Mouse (Mus musculus): Measurements from ENCODE around the gene Zfp800. TPM values are rescaled to one million over a fixed set of nuclear protein-coding genes. Genes with fewer than 3 reads are reported as not detected.
A peak's percentile ranks its signal among the peaks of the same experiment; 100 is the strongest.

Gene Zfp800
- polyA plus RNA-seq, 1 experiment from 2014 or later, result 12.7 TPM

- WGBS, result under 1% methylated on average over 39 of the region's 42 CpGs
Measured at GRCm38 (mm10) chr6:28423313-28423712, 25.5 kb upstream of the Zfp800 start, which contains the start of gene Arf5. TSS of gene Arf5 (plus strand) at chr6:28423560.

GRCm38 (mm10) chr6:28422651-28423290 is 25.0 kb upstream of the Zfp800 start:
- Histone ChIP-seq H3K27me3 (ENCODE audit: control insufficient read depth, insufficient read depth, low read length) (no peaks in the 10 kb centered on the region), H3K4me1 (ENCODE audit: control insufficient read depth, insufficient read depth, low read length) (peaks cover 47% of the 10 kb centered on the region), H3K4me2 (ENCODE audit: low read depth, low read length) (peak overlapping the region; percentile 48), H3K36me3 (ENCODE audit: control insufficient read depth, insufficient read depth) (peaks cover 18% of the 10 kb centered on the region), H3K9ac (ENCODE audit: low read length) (peak overlapping the region; percentile 14; the same call in 1 of the 2 replicates), H3K4me3 (ENCODE audit: low read length) (peak overlapping the region; percentile 99), H3K9me3 (replicated peaks; ENCODE audit: control insufficient read depth, low read length) (no peaks in the 10 kb centered on the region), H3K27ac (ENCODE audit: low read length) (peak overlapping the region; percentile 76)
- ATAC-seq (replicated peaks; ENCODE audit: extremely low read depth, insufficient read depth, low FRiP score), result no peak
- 70% methylated on average over 15 of the region's 15 CpGs for WGBS

More at GRCm38 (mm10) chr6:28423313-28423712, 25.5 kb upstream of the Zfp800 start, which contains the start of gene Arf5:
- Histone ChIP-seq H3K9ac (ENCODE audit: low read length) (peak within 1 kb of the TSS; percentile 98), H3K27me3 (ENCODE audit: control insufficient read depth, insufficient read depth, low read length) (no peaks in the 10 kb centered on the region), H3K36me3 (ENCODE audit: control insufficient read depth, insufficient read depth) (peaks cover 13% of the 10 kb centered on the region), H3K4me3 (ENCODE audit: low read length) (peak within 1 kb of the TSS; percentile 99), H3K4me1 (ENCODE audit: control insufficient read depth, insufficient read depth, low read length) (peaks cover 44% of the 10 kb centered on the region), H3K9me3 (replicated peaks; ENCODE audit: control insufficient read depth, low read length) (no peaks in the 10 kb centered on the region), H3K4me2 (ENCODE audit: low read depth, low read length) (peak within 1 kb of the TSS; percentile 69), H3K27ac (ENCODE audit: low read length) (peak within 1 kb of the TSS; percentile 87)
- peak; percentile 79 for ATAC-seq (replicated peaks; ENCODE audit: extremely low read depth, insufficient read depth, low FRiP score)

DNA sequence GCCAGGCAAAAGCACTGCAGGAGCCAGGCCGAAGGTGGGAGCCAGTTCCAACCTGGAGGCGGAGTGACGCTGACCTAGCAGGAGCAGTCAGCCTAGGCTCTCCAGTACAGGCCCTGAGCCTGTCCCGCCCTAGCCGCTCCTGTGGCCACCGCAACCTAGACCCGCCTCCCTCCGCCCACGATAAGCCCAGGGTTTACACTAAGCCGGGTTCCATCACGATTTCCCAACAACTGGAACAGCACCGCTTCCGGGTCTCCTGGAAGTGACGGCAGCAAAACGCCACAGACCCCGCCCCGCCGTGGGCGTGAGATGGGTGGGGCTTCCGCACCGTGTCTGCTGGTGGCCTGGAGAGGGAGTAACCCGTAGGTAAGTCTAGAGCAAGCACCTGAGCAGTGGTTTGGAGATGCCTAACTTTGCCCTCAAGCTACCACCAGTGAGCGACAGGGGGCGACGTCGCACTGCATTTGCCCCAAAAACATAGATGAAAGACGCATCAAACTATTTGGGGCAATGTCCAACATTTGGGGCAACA is 23.7 kb upstream of the Zfp800 start:
- peak; percentile 75 for ATAC-seq (replicated peaks; ENCODE audit: extremely low read depth, insufficient read depth, low FRiP score)
- no peaks in the 10 kb centered on the region for H3K9me3 ChIP-seq (replicated peaks; ENCODE audit: control insufficient read depth, low read length)
- H3K27ac ChIP-seq (ENCODE audit: low read length), result peak overlapping the region; percentile 49
- WGBS, result under 1% methylated on average over 27 of the region's 27 CpGs
- H3K4me3 ChIP-seq (ENCODE audit: low read length), result peak overlapping the region; percentile 66
- H3K4me2 ChIP-seq (ENCODE audit: low read depth, low read length), result peak overlapping the region; percentile 98
- H3K27me3 ChIP-seq (ENCODE audit: control insufficient read depth, insufficient read depth, low read length), result no peaks in the 10 kb centered on the region
- peak overlapping the region; percentile 79 for H3K9ac ChIP-seq (ENCODE audit: low read length)
- peaks cover 20% of the 10 kb centered on the region for H3K36me3 ChIP-seq (ENCODE audit: control insufficient read depth, insufficient read depth)
- H3K4me1 ChIP-seq (ENCODE audit: control insufficient read depth, insufficient read depth, low read length), result peaks cover 50% of the 10 kb centered on the region

DNA sequence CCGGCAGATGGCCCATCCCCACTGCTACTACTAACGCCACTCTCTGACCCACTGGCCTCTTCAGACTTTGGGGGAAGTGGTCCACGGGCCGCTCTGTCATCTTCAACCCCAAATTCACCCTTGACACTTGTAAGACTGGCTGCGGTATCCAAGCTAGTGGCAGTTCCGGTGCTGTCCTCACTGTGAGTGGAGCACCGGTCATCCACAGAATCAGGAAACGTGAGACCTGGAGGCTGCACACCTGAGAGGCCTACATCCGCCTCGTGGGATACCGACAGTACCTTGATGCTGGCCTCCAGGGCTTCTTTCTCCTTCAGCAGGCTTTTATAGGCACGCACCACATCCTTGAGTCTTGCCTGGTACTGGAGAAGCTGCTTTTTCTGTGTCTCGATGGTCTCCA is 23.1 kb upstream of the Zfp800 start:
- Histone ChIP-seq H3K27me3 (ENCODE audit: control insufficient read depth, insufficient read depth, low read length) (no peaks in the 10 kb centered on the region), H3K9ac (ENCODE audit: low read length) (peak overlapping the region; percentile 79), H3K4me2 (ENCODE audit: low read depth, low read length) (peak overlapping the region; percentile 98), H3K4me3 (ENCODE audit: low read length) (peak overlapping the region; percentile 66), H3K36me3 (ENCODE audit: control insufficient read depth, insufficient read depth) (peaks cover 18% of the 10 kb centered on the region), H3K27ac (ENCODE audit: low read length) (no peak overlapping the region), H3K9me3 (replicated peaks; ENCODE audit: control insufficient read depth, low read length) (no peaks in the 10 kb centered on the region), H3K4me1 (ENCODE audit: control insufficient read depth, insufficient read depth, low read length) (peaks cover 50% of the 10 kb centered on the region)
- 20% methylated on average over 13 of the region's 13 CpGs for WGBS
- ATAC-seq (replicated peaks; ENCODE audit: extremely low read depth, insufficient read depth, low FRiP score), result no peak

DNA sequence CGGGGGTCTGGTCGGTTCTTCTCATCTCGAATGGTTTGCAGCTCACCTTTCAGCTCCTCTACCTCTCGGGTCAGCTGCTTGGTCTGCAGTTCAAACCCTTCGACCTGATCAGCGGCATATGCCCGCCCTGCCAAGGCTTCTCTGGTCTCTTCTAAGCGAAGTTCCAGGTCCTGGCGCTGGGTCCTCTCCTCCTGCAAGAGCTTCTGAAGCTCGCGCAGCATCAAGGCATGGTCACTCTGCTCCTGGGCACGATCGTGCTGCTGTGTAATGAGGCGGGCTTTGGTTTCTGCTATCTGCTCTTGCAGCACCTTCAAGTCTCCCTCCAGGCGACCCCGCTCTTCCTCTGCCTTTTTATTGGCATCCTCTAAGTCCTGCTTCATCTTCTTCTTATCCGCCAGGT is 22.6 kb upstream of the Zfp800 start:
- 73% methylated on average over 17 of the region's 17 CpGs for WGBS
- H3K27ac ChIP-seq (ENCODE audit: low read length), result no peak overlapping the region
- H3K4me3 ChIP-seq (ENCODE audit: low read length), result peak overlapping the region; percentile 66
- peak overlapping the region; percentile 79 for H3K9ac ChIP-seq (ENCODE audit: low read length)
- ATAC-seq (replicated peaks; ENCODE audit: extremely low read depth, insufficient read depth, low FRiP score), result no peak
- peak overlapping the region; percentile 98 for H3K4me2 ChIP-seq (ENCODE audit: low read depth, low read length)
- H3K9me3 ChIP-seq (replicated peaks; ENCODE audit: control insufficient read depth, low read length), result no peaks in the 10 kb centered on the region
- H3K4me1 ChIP-seq (ENCODE audit: control insufficient read depth, insufficient read depth, low read length), result peaks cover 50% of the 10 kb centered on the region
- H3K27me3 ChIP-seq (ENCODE audit: control insufficient read depth, insufficient read depth, low read length), result no peaks in the 10 kb centered on the region
- H3K36me3 ChIP-seq (ENCODE audit: control insufficient read depth, insufficient read depth), result peaks cover 19% of the 10 kb centered on the region

DNA sequence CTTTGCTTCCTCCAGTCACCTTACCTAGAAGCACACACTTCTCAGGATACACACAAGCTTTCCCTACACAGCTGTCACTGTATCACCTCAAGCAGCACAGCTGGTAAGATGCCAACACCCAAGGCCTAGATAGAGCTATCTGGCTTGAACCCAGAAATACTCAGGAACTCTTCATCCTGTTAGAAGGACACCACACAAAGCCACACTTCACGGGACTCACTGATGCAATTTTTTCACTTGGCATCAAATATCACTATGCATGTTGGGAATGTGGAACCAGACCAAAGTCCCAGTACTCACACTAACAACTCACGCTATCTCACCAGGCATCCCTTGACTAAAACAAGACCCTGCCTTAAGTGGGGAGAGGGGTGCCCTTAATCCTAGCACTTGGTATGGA is 21.9 kb upstream of the Zfp800 start:
- Histone ChIP-seq H3K4me3 (ENCODE audit: low read length) (no peak overlapping the region; the same call in 1 of the 2 replicates), H3K4me1 (ENCODE audit: control insufficient read depth, insufficient read depth, low read length) (peaks cover 47% of the 10 kb centered on the region), H3K9ac (ENCODE audit: low read length) (no peak overlapping the region), H3K36me3 (ENCODE audit: control insufficient read depth, insufficient read depth) (peaks cover 23% of the 10 kb centered on the region), H3K27me3 (ENCODE audit: control insufficient read depth, insufficient read depth, low read length) (no peaks in the 10 kb centered on the region), H3K27ac (ENCODE audit: low read length) (no peak overlapping the region), H3K4me2 (ENCODE audit: low read depth, low read length) (peak overlapping the region; percentile 98), H3K9me3 (replicated peaks; ENCODE audit: control insufficient read depth, low read length) (no peaks in the 10 kb centered on the region)
- no peak for ATAC-seq (replicated peaks; ENCODE audit: extremely low read depth, insufficient read depth, low FRiP score)
- WGBS, result 44% methylated on average over 2 of the region's 2 CpGs

DNA sequence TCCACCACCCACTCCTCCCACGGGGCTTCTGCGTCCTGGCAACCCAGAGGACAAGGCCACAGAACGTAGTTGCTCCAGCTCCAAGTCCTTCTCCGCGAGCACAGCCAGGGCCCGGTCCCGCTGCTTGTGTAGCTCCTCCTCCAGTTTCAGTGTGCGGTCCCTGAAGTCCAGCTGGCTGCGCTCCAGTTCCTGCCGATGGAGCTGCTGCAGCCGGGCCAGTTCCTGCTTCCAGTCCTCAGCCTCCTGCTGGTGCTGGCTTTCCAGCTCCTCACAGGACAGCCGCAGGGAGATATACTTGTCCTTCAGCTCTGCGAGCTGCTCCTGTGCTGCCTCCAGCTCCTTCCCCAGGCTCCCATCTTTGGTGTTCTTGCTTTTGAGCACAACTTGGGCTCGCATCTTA is 20.6 kb upstream of the Zfp800 start:
- Histone ChIP-seq H3K4me1 (ENCODE audit: control insufficient read depth, insufficient read depth, low read length) (peaks cover 41% of the 10 kb centered on the region), H3K4me3 (ENCODE audit: low read length) (no peak overlapping the region), H3K27ac (ENCODE audit: low read length) (peak overlapping the region; percentile 79), H3K9me3 (replicated peaks; ENCODE audit: control insufficient read depth, low read length) (no peaks in the 10 kb centered on the region), H3K9ac (ENCODE audit: low read length) (peak overlapping the region; percentile 51; the same call in 1 of the 2 replicates), H3K4me2 (ENCODE audit: low read depth, low read length) (peak overlapping the region; percentile 33; the same call in 1 of the 2 replicates), H3K36me3 (ENCODE audit: control insufficient read depth, insufficient read depth) (peaks cover 23% of the 10 kb centered on the region), H3K27me3 (ENCODE audit: control insufficient read depth, insufficient read depth, low read length) (no peaks in the 10 kb centered on the region)
- WGBS, result 63% methylated on average over 14 of the region's 14 CpGs
- ATAC-seq (replicated peaks; ENCODE audit: extremely low read depth, insufficient read depth, low FRiP score), result no peak

DNA sequence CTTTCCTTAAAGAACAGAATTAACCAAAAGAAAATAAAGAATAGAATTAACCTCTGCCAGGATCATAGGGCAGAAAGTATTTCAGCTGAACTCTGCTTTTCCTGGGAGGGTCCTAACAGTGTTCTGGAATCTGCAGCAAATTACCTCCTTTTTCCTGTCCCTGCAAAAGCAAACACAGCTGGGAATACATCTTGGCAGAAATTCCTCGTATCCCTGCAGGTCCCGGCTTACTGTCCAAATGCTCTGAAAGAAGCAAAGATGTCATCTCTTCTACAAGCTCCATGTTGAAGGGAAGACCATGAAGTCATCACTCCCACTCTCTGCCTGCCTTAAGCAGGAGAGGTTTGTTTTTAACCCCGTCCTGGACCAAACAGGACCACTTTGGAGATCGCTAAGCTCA is 19.2 kb upstream of the Zfp800 start:
- peak overlapping the region; percentile 75 for H3K27ac ChIP-seq (ENCODE audit: low read length)
- no peaks in the 10 kb centered on the region for H3K9me3 ChIP-seq (replicated peaks; ENCODE audit: control insufficient read depth, low read length)
- H3K4me3 ChIP-seq (ENCODE audit: low read length), result no peak overlapping the region
- H3K4me2 ChIP-seq (ENCODE audit: low read depth, low read length), result peak overlapping the region; percentile 6; the same call in 1 of the 2 replicates
- H3K4me1 ChIP-seq (ENCODE audit: control insufficient read depth, insufficient read depth, low read length), result peaks cover 37% of the 10 kb centered on the region
- H3K9ac ChIP-seq (ENCODE audit: low read length), result no peak overlapping the region
- no peak for ATAC-seq (replicated peaks; ENCODE audit: extremely low read depth, insufficient read depth, low FRiP score)
- 66% methylated on average over 4 of the region's 4 CpGs for WGBS
- no peaks in the 10 kb centered on the region for H3K27me3 ChIP-seq (ENCODE audit: control insufficient read depth, insufficient read depth, low read length)
- H3K36me3 ChIP-seq (ENCODE audit: control insufficient read depth, insufficient read depth), result peaks cover 23% of the 10 kb centered on the region

DNA sequence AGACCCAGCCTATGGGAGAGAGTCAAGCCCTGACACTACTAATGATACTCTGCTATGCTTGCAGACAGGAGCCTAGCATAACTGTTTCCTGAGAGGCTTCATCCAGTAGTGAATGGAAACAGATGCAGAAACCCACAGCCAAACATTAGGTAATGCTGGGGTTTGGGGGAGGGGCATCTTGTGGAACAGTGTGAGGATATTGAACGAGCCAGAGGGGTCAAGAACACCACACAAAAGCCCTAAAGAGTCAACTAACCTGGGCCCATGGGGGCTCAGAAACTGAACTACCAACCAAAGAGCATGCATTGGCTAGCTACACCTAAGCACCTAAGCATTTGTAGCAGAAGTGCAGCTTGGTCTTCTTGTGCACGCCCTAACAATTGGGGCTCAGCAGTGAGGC is 13.4 kb upstream of the Zfp800 start:
- Histone ChIP-seq H3K9ac (ENCODE audit: low read length) (no peak overlapping the region), H3K4me2 (ENCODE audit: low read depth, low read length) (no peak overlapping the region), H3K27ac (ENCODE audit: low read length) (no peak overlapping the region), H3K9me3 (replicated peaks; ENCODE audit: control insufficient read depth, low read length) (no peaks in the 10 kb centered on the region), H3K36me3 (ENCODE audit: control insufficient read depth, insufficient read depth) (peaks cover 8% of the 10 kb centered on the region), H3K4me1 (ENCODE audit: control insufficient read depth, insufficient read depth, low read length) (no peaks in the 10 kb centered on the region), H3K27me3 (ENCODE audit: control insufficient read depth, insufficient read depth, low read length) (no peaks in the 10 kb centered on the region), H3K4me3 (ENCODE audit: low read length) (no peak overlapping the region)
- ATAC-seq (replicated peaks; ENCODE audit: extremely low read depth, insufficient read depth, low FRiP score), result no peak
- WGBS, result 66% methylated on average over 2 of the region's 2 CpGs

All from heart, embryonic 16.5 days (tissue).